Mouse (Mus musculus) adrenal gland, adult 18-20 months (tissue): ENCODE measurements around the gene Slc1a5. TPM values are rescaled to one million over a fixed set of nuclear protein-coding genes. Genes with fewer than 3 reads are reported as not detected.

Experiments
- DNase-seq, 2 experiments: peaks; one replicate each; pipeline ENCODE4 v3.0.0; 2021 to 2022; ENCODE audit warnings: low spot score in 2 of 2
- total RNA-seq, 2 experiments: library from RNA; stranded (reverse); gene quantifications; 1 replicate in 1 of 2; 2 replicates in 1 of 2; pipeline ENCODE4 v1.2.3; 2021

The Slc1a5 gene
- total RNA-seq, 2 experiments from 2014 or later = 89.3 to 253 TPM

- peak in 1 of 2 experiments; percentile 23 for DNase-seq
Observed at GRCm38 (mm10) chr7:16781816-16782554, 845 bp downstream of the Slc1a5 start.

GRCm38 (mm10) chr7:16782555-16783125, 1.5 kb downstream of the Slc1a5 start:
- DNase-seq = no peak

- no peak for DNase-seq
Observed at GRCm38 (mm10) chr7:16783224-16783688, 2.1 kb downstream of the Slc1a5 start.

- peak; percentile 44 to 57 for DNase-seq
Observed at GRCm38 (mm10) chr7:16783758-16784415, 2.7 kb downstream of the Slc1a5 start.

GRCm38 (mm10) chr7:16784498-16784976, 3.4 kb downstream of the Slc1a5 start:
- no peak for DNase-seq

- no peak for DNase-seq
Observed at GRCm38 (mm10) chr7:16785541-16786083, 4.5 kb downstream of the Slc1a5 start.

GRCm38 (mm10) chr7:16792316-16792715, 11.2 kb downstream of the Slc1a5 start:
- no peak for DNase-seq

- DNase-seq = no peak
Observed at GRCm38 (mm10) chr7:16793010-16793725, 12.0 kb downstream of the Slc1a5 start.

GRCm38 (mm10) chr7:16794886-16795285, 13.7 kb downstream of the Slc1a5 start:
- DNase-seq = no peak

GRCm38 (mm10) chr7:16804409-16805028, 23.4 kb downstream of the Slc1a5 start:
- DNase-seq = no peak

- DNase-seq = no peak
Observed at GRCm38 (mm10) chr7:16807936-16808335, 26.8 kb downstream of the Slc1a5 start.

GRCm38 (mm10) chr7:16808647-16809046, 27.5 kb downstream of the Slc1a5 start:
- no peak for DNase-seq

GRCm38 (mm10) chr7:16809739-16810138, 28.6 kb downstream of the Slc1a5 start:
- DNase-seq = peak; percentile 61 to 63

GRCm38 (mm10) chr7:16810399-16810919, 29.3 kb downstream of the Slc1a5 start:
- no peak for DNase-seq

GRCm38 (mm10) chr7:16810920-16811648, 29.9 kb downstream of the Slc1a5 start:
- peak; percentile 40 to 42 for DNase-seq

GRCm38 (mm10) chr7:16811649-16812070, 30.5 kb downstream of the Slc1a5 start:
- DNase-seq = no peak

- no peak for DNase-seq
Observed at GRCm38 (mm10) chr7:16812505-16812904, 31.4 kb downstream of the Slc1a5 start.

GRCm38 (mm10) chr7:16815351-16815941, 34.3 kb downstream of the Slc1a5 start, which contains the start of gene Strn4:
Strn4 (plus strand) TSS chr7:16815889.
- no peak for DNase-seq

- peak; percentile 75 to 78 for DNase-seq
Observed at GRCm38 (mm10) chr7:16816078-16816474, 34.9 kb downstream of the Slc1a5 start.
